Mouse (Mus musculus) spleen, adult 2 months (tissue): Measurements from ENCODE around the gene Atp6v0d1. TPM values are rescaled to one million over a fixed set of nuclear protein-coding genes. Genes with fewer than 3 reads are reported as not detected.

Experiments
- DNase-seq, 2 experiments: peaks; one replicate each; pipeline versions ENCODE4 v3.0.0 to v3.0.0-alpha.2; 2012 to 2021; ENCODE audit warnings: low spot score in 2 of 2, low read depth in 1 of 2
- H3K27ac ChIP-seq: fragments of 200-500 bp; 2 replicates; pipeline ENCODE4 v1.5.1; 2012; ENCODE audit warnings: low read length, inconsistent platforms; ENCODE audit not compliant: insufficient read depth
- H3K27me3 ChIP-seq: fragments of 200-500 bp; 2 replicates; pipeline ENCODE4 v1.6.1; 2012; ENCODE audit warnings: mild to moderate bottlenecking, moderate library complexity, low read length, inconsistent platforms; ENCODE audit not compliant: control insufficient read depth, insufficient read depth
- H3K36me3 ChIP-seq: fragments of 200-500 bp; 2 replicates; pipeline ENCODE4 v1.6.1; 2012; ENCODE audit warnings: mild to moderate bottlenecking, low read length, inconsistent platforms; ENCODE audit not compliant: control insufficient read depth, insufficient read depth
- H3K4me1 ChIP-seq: fragments of 200-500 bp; 2 replicates; pipeline ENCODE4 v1.6.1; 2011; ENCODE audit warnings: inconsistent platforms; ENCODE audit not compliant: control insufficient read depth, insufficient read depth, insufficient read length
- H3K4me3 ChIP-seq: fragments of 200-500 bp; 2 replicates; pipeline ENCODE4 v1.5.1; 2011; ENCODE audit warnings: mild to moderate bottlenecking, inconsistent platforms; ENCODE audit not compliant: insufficient read depth, insufficient read length; ENCODE audit errors: extremely low read depth
- CTCF ChIP-seq: fragments of 200-500 bp; IDR thresholded peaks from 2 replicates; pipeline ENCODE4 v1.5.1; 2011; ENCODE audit warnings: mild to moderate bottlenecking, inconsistent platforms; ENCODE audit not compliant: insufficient read depth, insufficient read length, insufficient replicate concordance; ENCODE audit errors: extremely low read depth
- POLR2A ChIP-seq: fragments of 200-500 bp; IDR thresholded peaks from 2 replicates; pipeline ENCODE4 v1.6.1; 2011; ENCODE audit warnings: low read depth, low read length, inconsistent platforms
- WGBS: fragments of 180-500 bp; shearing (Covaris S2); methylation state at CpG from one replicate; pipeline ENCODE4 v1.1.7; 2018; 5-methylcytosine and 5-hydroxymethylcytosine counted together
- polyA plus RNA-seq: library from polyadenylated mRNA; depleted of rRNA; stranded (reverse); fragments of >200 nt; gene quantifications from 2 replicates; pipeline ENCODE4 v1.2.3, GENCODE M21; 2012

Atp6v0d1 gene
- polyA plus RNA-seq, 1 experiment, result 72.0 TPM

DNA sequence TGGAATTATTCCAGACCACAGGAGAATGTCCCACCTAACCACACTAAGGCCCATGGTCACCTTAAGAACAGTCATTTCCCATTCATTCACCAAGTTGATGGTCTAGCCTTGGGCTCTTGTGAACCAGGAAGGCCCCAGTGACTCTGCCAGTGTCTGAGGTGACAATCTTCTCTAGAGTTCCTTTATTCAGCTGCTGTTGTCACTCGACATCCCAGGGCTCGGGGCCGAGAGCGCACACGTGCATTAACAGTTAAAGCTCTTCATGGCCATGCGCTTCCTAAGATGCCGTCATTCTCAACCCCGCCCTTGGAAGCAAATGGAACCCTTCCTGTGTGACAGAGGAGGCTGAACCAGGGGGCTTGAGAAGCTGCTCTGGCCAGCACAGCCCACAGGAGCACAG lies 83.7 kb downstream of the Atp6v0d1 start:
- H3K27ac ChIP-seq, result no peak overlapping the region
- H3K27me3 ChIP-seq, result no peaks in the 10 kb centered on the region
- H3K4me1 ChIP-seq, result no peaks in the 10 kb centered on the region
- no peak for DNase-seq
- no peak overlapping the region for H3K4me3 ChIP-seq
- TF ChIP-seq CTCF, result no peak
- no peak for TF ChIP-seq POLR2A
- no peaks in the 10 kb centered on the region for H3K36me3 ChIP-seq
- WGBS, result 98% methylated on average over 8 of the region's 8 CpGs

DNA sequence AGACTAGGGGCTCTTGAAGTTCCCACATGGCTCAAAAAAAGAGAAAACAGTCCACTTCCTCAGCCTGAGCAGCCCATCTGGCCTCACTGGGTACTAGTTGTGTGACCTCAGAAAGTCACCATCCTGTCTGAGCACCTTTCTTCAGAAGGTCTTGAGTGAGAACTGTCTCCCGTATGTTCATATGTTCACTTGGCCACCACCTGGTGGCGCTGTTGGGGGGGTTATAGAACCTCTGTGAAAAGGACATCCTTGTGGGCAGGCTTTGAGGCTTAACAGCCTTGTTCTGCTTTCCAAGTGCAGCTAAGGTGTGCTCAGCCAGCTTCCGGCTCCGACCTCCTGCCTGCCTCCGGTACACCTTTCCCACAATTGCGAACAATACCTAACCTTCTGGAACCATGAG lies 84.4 kb downstream of the Atp6v0d1 start:
- no peaks in the 10 kb centered on the region for H3K4me1 ChIP-seq
- H3K27me3 ChIP-seq, result no peaks in the 10 kb centered on the region
- H3K27ac ChIP-seq, result no peak overlapping the region
- no peaks in the 10 kb centered on the region for H3K36me3 ChIP-seq
- H3K4me3 ChIP-seq, result no peak overlapping the region
- 81% methylated on average over 6 of the region's 6 CpGs for WGBS
- DNase-seq, result peak in 1 of 2 experiments; percentile 17
- TF ChIP-seq POLR2A (no peak), CTCF (peak; percentile 13; the same call in 1 of the 2 replicates)

DNA sequence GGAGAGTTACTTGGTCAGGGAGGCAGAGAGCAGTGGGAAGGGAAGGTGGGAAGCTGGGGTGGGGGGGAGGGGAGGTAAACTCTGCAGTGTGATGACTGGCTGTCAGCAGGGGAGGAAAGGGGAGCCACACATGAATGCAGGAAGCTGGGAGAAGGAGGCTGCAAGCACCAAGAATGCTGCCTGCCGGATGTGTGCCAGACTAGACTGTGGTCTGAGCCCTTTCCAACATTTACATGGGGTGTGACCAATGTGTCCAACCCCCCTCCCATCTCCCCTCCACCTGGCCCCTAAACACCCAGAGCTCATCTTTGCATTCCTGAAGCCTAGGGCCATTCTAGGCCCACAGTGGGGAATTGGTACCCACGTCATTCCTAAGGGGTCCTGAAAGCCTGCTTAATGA lies 84.8 kb downstream of the Atp6v0d1 start:
- Histone ChIP-seq H3K27me3 (no peaks in the 10 kb centered on the region), H3K4me1 (no peaks in the 10 kb centered on the region), H3K4me3 (no peak overlapping the region), H3K27ac (no peak overlapping the region), H3K36me3 (no peaks in the 10 kb centered on the region)
- TF ChIP-seq CTCF, result no peak
- TF ChIP-seq POLR2A, result no peak
- no peak for DNase-seq
- 91% methylated on average over 2 of the region's 2 CpGs for WGBS

DNA sequence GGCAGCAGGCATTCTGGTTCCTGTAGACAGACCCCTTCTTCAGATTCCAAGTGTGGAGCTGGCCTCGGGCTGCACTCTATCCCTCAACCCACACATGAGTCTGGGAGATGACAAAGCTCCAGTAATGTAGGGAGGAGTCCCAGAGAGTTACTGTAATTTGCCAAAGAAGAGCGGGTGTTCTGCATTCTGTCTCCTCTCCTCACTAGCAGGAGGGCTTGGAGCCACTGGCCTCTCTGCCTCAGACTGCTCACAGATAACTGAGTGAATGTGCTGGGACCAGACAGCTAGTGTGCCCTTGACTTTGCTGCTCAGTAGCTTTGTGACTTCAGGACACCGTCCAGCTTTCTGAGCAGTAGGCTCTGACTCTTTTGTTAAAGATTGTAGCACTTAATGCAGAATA lies 88.1 kb downstream of the Atp6v0d1 start:
- no peak for DNase-seq
- no peaks in the 10 kb centered on the region for H3K36me3 ChIP-seq
- WGBS, result 87% methylated on average over 3 of the region's 3 CpGs
- no peaks in the 10 kb centered on the region for H3K4me1 ChIP-seq
- H3K27ac ChIP-seq, result no peak overlapping the region
- no peak overlapping the region for H3K4me3 ChIP-seq
- TF ChIP-seq CTCF (no peak), POLR2A (no peak)
- no peaks in the 10 kb centered on the region for H3K27me3 ChIP-seq

- peak in 1 of 2 experiments; percentile 18 for DNase-seq
- 64% methylated on average over 25 of the region's 25 CpGs for WGBS
- Histone ChIP-seq H3K4me3 (no peak overlapping the region), H3K27me3 (no peaks in the 10 kb centered on the region), H3K4me1 (no peaks in the 10 kb centered on the region), H3K27ac (no peak overlapping the region), H3K36me3 (no peaks in the 10 kb centered on the region)
- TF ChIP-seq CTCF (peak; percentile 56; the same call in 1 of the 2 replicates), POLR2A (no peak)
Measured at GRCm38 (mm10) chr8:105476628-105477413, 89.0 kb downstream of the Atp6v0d1 start.

- no peaks in the 10 kb centered on the region for H3K4me1 ChIP-seq
- 95% methylated on average over 7 of the region's 7 CpGs for WGBS
Measured at GRCm38 (mm10) chr8:105476161-105476560, 89.7 kb downstream of the Atp6v0d1 start.

GRCm38 (mm10) chr8:105475742-105476141 lies 90.1 kb downstream of the Atp6v0d1 start:
- TF ChIP-seq POLR2A, result no peak
- no peak for TF ChIP-seq CTCF
- no peak overlapping the region for H3K4me3 ChIP-seq
- H3K27ac ChIP-seq, result no peak overlapping the region
- no peaks in the 10 kb centered on the region; the same call in 1 of the 2 replicates for H3K27me3 ChIP-seq
- H3K36me3 ChIP-seq, result no peaks in the 10 kb centered on the region
- no peak for DNase-seq
- H3K4me1 ChIP-seq, result no peaks in the 10 kb centered on the region
- WGBS, result 93% methylated on average over 8 of the region's 8 CpGs

More at GRCm38 (mm10) chr8:105476161-105476560, 89.7 kb downstream of the Atp6v0d1 start:
- H3K27me3 ChIP-seq, result no peaks in the 10 kb centered on the region; the same call in 1 of the 2 replicates
- H3K4me3 ChIP-seq, result no peak overlapping the region
- no peak overlapping the region for H3K27ac ChIP-seq
- DNase-seq, result no peak
- TF ChIP-seq POLR2A, result no peak
- TF ChIP-seq CTCF, result no peak
- no peaks in the 10 kb centered on the region for H3K36me3 ChIP-seq
